Comparison of ENCODE assay signal across 8 mouse cellular contexts in genomic region chr10:63337951-63338836, GRCm38 (mm10). TPM values are rescaled to one million over a fixed set of nuclear protein-coding genes. Genes with fewer than 3 reads are reported as not detected.
DNase-seq lines count a peak whose midpoint lies in the region; ATAC-seq and TF ChIP-seq lines count a peak whose summit lies in the region.

No protein-coding gene starts in this region.

- no peaks in the 10 kb centered on the region for H3K27me3 ChIP-seq in forebrain, embryonic 12.5 days
- H3K27me3 ChIP-seq in lung, embryonic 15.5 days = no peaks in the 10 kb centered on the region

- H3K4me1 ChIP-seq in ES-E14 (ENCODE audit: control insufficient read depth in 2 of 2, insufficient read depth in 2 of 2, low read length in 2 of 2, poor library complexity in 1 of 2) = peaks cover 3 to 5% of the 10 kb centered on the region in 2 experiments; a peak in 2 of 4 replicates
- peaks cover 22% of the 10 kb centered on the region for H3K4me1 ChIP-seq in forebrain, embryonic 12.5 days
- peaks cover 17% of the 10 kb centered on the region for H3K4me1 ChIP-seq in lung, embryonic 15.5 days

- peak overlapping the region; percentile 78 for H3K4me2 ChIP-seq in forebrain, embryonic 12.5 days
- H3K4me2 ChIP-seq in lung, embryonic 15.5 days = peak overlapping the region; percentile 84

- no peaks in the 10 kb centered on the region for H3K9me3 ChIP-seq in ES-E14 (ENCODE audit: control insufficient read depth, insufficient read depth, low read depth, low read length)
- H3K9me3 ChIP-seq in forebrain, embryonic 12.5 days = no peaks in the 10 kb centered on the region
- no peaks in the 10 kb centered on the region for H3K9me3 ChIP-seq in lung, embryonic 15.5 days

- H3K9ac ChIP-seq in ES-E14 (ENCODE audit: insufficient read depth, low read depth, low read length, poor library complexity, severe bottlenecking) = peak overlapping the region; percentile 96
- H3K9ac ChIP-seq in forebrain, embryonic 12.5 days = peak overlapping the region; percentile 96
- peak overlapping the region; percentile 91 for H3K9ac ChIP-seq in lung, embryonic 15.5 days

- 1% methylated on average over 78 of the region's 113 CpGs for WGBS in forebrain, embryonic 12.5 days
- WGBS in large intestine, adult 2 months = under 1% methylated on average over 92 of the region's 113 CpGs
- WGBS in lung, embryonic 15.5 days = under 1% methylated on average over 80 of the region's 113 CpGs

- DNase-seq in ES-E14 (ENCODE audit: low read depth, low spot score) = no peak
- peak; percentile 67 to 69 for DNase-seq in heart, postnatal 10 days
- DNase-seq in large intestine, adult 2 months (ENCODE audit: low read depth, low spot score) = peak; percentile 8
- DNase-seq in ovary, adult 18-20 months (ENCODE audit: low spot score) = peak; percentile 28
- DNase-seq in thymus, postnatal 10 days (ENCODE audit: low spot score in 2 of 2) = peak; percentile 30 to 52

- H3K4me3 ChIP-seq in ES-E14 (ENCODE audit: insufficient read depth in 1 of 2, low read depth in 1 of 2, low read length in 2 of 2, poor library complexity in 1 of 2, severe bottlenecking in 1 of 2) = peak overlapping the region; percentile 96
- peak overlapping the region; percentile 84 for H3K4me3 ChIP-seq in forebrain, embryonic 12.5 days (replicated peaks)
- peak overlapping the region; percentile 80 for H3K4me3 ChIP-seq in lung, embryonic 15.5 days

- ATAC-seq in cerebellum, adult (ENCODE audit: insufficient number of reproducible peaks, low FRiP score, low TSS enrichment) = peak; percentile 80
- peak; percentile 87 for ATAC-seq in forebrain, embryonic 12.5 days (ENCODE audit: low FRiP score)
- ATAC-seq in lung, embryonic 15.5 days (ENCODE audit: borderline replicate concordance, extremely low read depth, low FRiP score, low TSS enrichment) = peak; percentile 85

- intact Hi-C loops in heart, postnatal 10 days (cut with DNase I) = loop anchor here (2.0 kb wide), 1 partner anchor 45 kb away; the partner anchor contains the start of gene Dnajc12

- in situ Hi-C loops in ES-E14 (cut with MboI; ENCODE audit: low sequenced_read_pairs in 2 of 2, unreplicated experiment in 2 of 2) = no loop called here

- H3K27ac ChIP-seq in ES-E14 (ENCODE audit: insufficient read depth, low read depth, low read length, poor library complexity, severe bottlenecking) = peak overlapping the region; percentile 85
- peak overlapping the region; percentile 95 for H3K27ac ChIP-seq in forebrain, embryonic 12.5 days
- H3K27ac ChIP-seq in lung, embryonic 15.5 days = peak overlapping the region; percentile 96

- H3K36me3 ChIP-seq in ES-E14 (ENCODE audit: control insufficient read depth, insufficient read depth, low read length, poor library complexity, severe bottlenecking) = peaks cover 19% of the 10 kb centered on the region
- H3K36me3 ChIP-seq in forebrain, embryonic 12.5 days (replicated peaks) = peaks cover 16% of the 10 kb centered on the region
- peaks cover 18% of the 10 kb centered on the region for H3K36me3 ChIP-seq in lung, embryonic 15.5 days

TF ChIP-seq in ES-E14, 5 proteins besides CTCF, POLR2A, EP300 and RAD21:
- no peak for TF ChIP-seq CHD2 (IDR thresholded peaks at IDR 0.05; ENCODE audit: low read depth, low read length)
- no peak for TF ChIP-seq ZNF384 (IDR thresholded peaks at IDR 0.05; ENCODE audit: low read depth, low read length)
- TF ChIP-seq HCFC1 (IDR thresholded peaks at IDR 0.05; ENCODE audit: borderline replicate concordance, insufficient read depth, low read length) = no peak
- TF ChIP-seq MAFK (IDR thresholded peaks at IDR 0.05; ENCODE audit: insufficient read depth, low read depth, low read length) = no peak
- TF ChIP-seq ZC3H11A (IDR thresholded peaks at IDR 0.05; ENCODE audit: borderline replicate concordance, low read depth, low read length) = no peak

RNA-seq across cellular contexts. Expression of gene Sirt1, which starts 43.3 kb away (rescaled TPM):
- total RNA-seq in ES-E14 (2012; rRNA removed) = 27.1 and 34.5 TPM in 2 replicates
- 6.1 and 6.9 TPM in 2 replicates for polyA plus RNA-seq in forebrain, embryonic 12.5 days (2016; fragmentation: Nextera tagmentation; extraction: Ambion mirVana)
- 10 to 100 TPM; 12.4 to 14.2 TPM for total RNA-seq in heart, postnatal 10 days (2021)
- 2.0 and 3.2 TPM in 2 replicates for polyA plus RNA-seq in large intestine, adult 2 months (2012; rRNA removed)
- 5.3 and 5.9 TPM in 2 replicates for polyA plus RNA-seq in lung, embryonic 15.5 days (2015; fragmentation: Nextera tagmentation; extraction: Ambion mirVana)

RNA-seq across cellular contexts. Expression of gene Dnajc12, which starts 44.0 kb away (rescaled TPM):
- 4.7 and 8.4 TPM in 2 replicates for total RNA-seq in ES-E14 (2012; rRNA removed)
- polyA plus RNA-seq in forebrain, embryonic 12.5 days (2016; fragmentation: Nextera tagmentation; extraction: Ambion mirVana) = 7.4 and 9.1 TPM in 2 replicates
- total RNA-seq in heart, postnatal 10 days (2021) = 1 to 10 TPM; 7.8 to 8.7 TPM
- polyA plus RNA-seq in large intestine, adult 2 months (2012; rRNA removed) = 0.78 and 1.2 TPM in 2 replicates
- 13.3 and 13.6 TPM in 2 replicates for polyA plus RNA-seq in lung, embryonic 15.5 days (2015; fragmentation: Nextera tagmentation; extraction: Ambion mirVana)
